Mouse (Mus musculus) CH12.LX (cell line): ENCODE results near the gene Tmem140. TPM values are rescaled to one million over a fixed set of nuclear protein-coding genes. Genes with fewer than 3 reads are reported as not detected.

Source experiments
- DNase-seq: peaks from one replicate; pipeline ENCODE4 v3.0.0-alpha.2; 2013; ENCODE audit errors: extremely low read depth
- H3K27ac ChIP-seq: 2 replicates; pipeline ENCODE4 v1.5.1; 2012; ENCODE audit warnings: low read depth, mild to moderate bottlenecking, control low read depth, moderate library complexity; ENCODE audit not compliant: insufficient read depth
- H3K27me3 ChIP-seq: replicated peaks from 2 replicates; pipeline ENCODE3; 2012; ENCODE audit warnings: inconsistent platforms
- H3K36me3 ChIP-seq, 2 experiments: replicated peaks in 1 of 2; 2 replicates each; pipeline versions ENCODE3 to v1.6.1; 2012; ENCODE audit warnings: inconsistent platforms in 1 of 2, low read length in 1 of 2, mild to moderate bottlenecking in 1 of 2, mixed read lengths in 1 of 2, moderate library complexity in 1 of 2; ENCODE audit not compliant: control insufficient read depth in 1 of 2, insufficient read depth in 1 of 2
- H3K4me1 ChIP-seq, 2 experiments: 2 replicates each; pipeline ENCODE4 v1.6.1; 2012; ENCODE audit warnings: inconsistent platforms in 1 of 2, moderate library complexity in 1 of 2; ENCODE audit not compliant: insufficient read depth in 2 of 2, control insufficient read depth in 1 of 2
- H3K4me2 ChIP-seq: 2 replicates; pipeline ENCODE4 v1.6.1; 2012; ENCODE audit warnings: low read depth, mild to moderate bottlenecking, control low read depth; ENCODE audit not compliant: poor library complexity, insufficient read depth, severe bottlenecking
- H3K4me3 ChIP-seq, 3 experiments: fragments of 150-350 bp in 1 of 3; sonication (generic) in 1 of 3; replicated peaks in 1 of 3; 2 replicates each; pipeline versions ENCODE3 to v1.5.1; 2011 to 2012; ENCODE audit warnings: low read depth in 2 of 3, low read length in 2 of 3, mild to moderate bottlenecking in 2 of 3, moderate library complexity in 2 of 3, control low read depth in 1 of 3, improper control_type of control experiment in 1 of 3, inconsistent platforms in 1 of 3, mixed read lengths in 1 of 3; ENCODE audit not compliant: poor library complexity in 1 of 3
- H3K79me2 ChIP-seq: replicated peaks from 2 replicates; pipeline ENCODE4 v1.6.1; 2012; ENCODE audit warnings: mild to moderate bottlenecking, moderate library complexity; ENCODE audit not compliant: control insufficient read depth, poor library complexity, insufficient read depth, severe bottlenecking; ENCODE audit errors: extremely low read depth
- H3K9ac ChIP-seq: 2 replicates; pipeline ENCODE4 v1.6.1; 2012; ENCODE audit warnings: low read depth, mild to moderate bottlenecking, control low read depth, moderate library complexity; ENCODE audit not compliant: insufficient read depth
- H3K9me3 ChIP-seq: replicated peaks from 2 replicates; pipeline ENCODE3; 2012; ENCODE audit warnings: low read length, inconsistent platforms, mixed read lengths
- E2F4 ChIP-seq: IDR thresholded peaks from 2 replicates; pipeline ENCODE4 v1.6.1; 2011; ENCODE audit warnings: low read depth, low read length, improper control_type of control experiment; ENCODE audit not compliant: insufficient replicate concordance
- ELF1 ChIP-seq: IDR thresholded peaks from 2 replicates; pipeline ENCODE4 v1.6.1; 2014; ENCODE audit warnings: low read depth, mild to moderate bottlenecking, inconsistent platforms, low read length, improper control_type of control experiment
- ETS1 ChIP-seq: conservative IDR thresholded peaks from 2 replicates; pipeline ENCODE4 v1.6.1; 2012; ENCODE audit warnings: low read depth, mild to moderate bottlenecking, inconsistent platforms, low read length, improper control_type of control experiment, moderate library complexity
- GABPA ChIP-seq: IDR thresholded peaks from 2 replicates; pipeline ENCODE4 v1.6.1; 2012; ENCODE audit warnings: low read depth, low read length, improper control_type of control experiment, inconsistent platforms; ENCODE audit not compliant: insufficient replicate concordance
- HCFC1 ChIP-seq: IDR thresholded peaks from 2 replicates; pipeline ENCODE4 v1.6.1; 2012; ENCODE audit warnings: low read depth, mild to moderate bottlenecking, inconsistent platforms, low read length, improper control_type of control experiment
- IRF4 ChIP-seq: IDR thresholded peaks from 2 replicates; pipeline ENCODE4 v1.6.1; 2014; ENCODE audit warnings: low read depth, mild to moderate bottlenecking, inconsistent platforms, low read length, improper control_type of control experiment
- JUND ChIP-seq: conservative IDR thresholded peaks from 2 replicates; pipeline ENCODE4 v1.6.1; 2011; ENCODE audit warnings: low read depth, low read length, improper control_type of control experiment
- MAZ ChIP-seq: IDR thresholded peaks from 2 replicates; pipeline ENCODE4 v1.6.1; 2012; ENCODE audit warnings: low read depth, mild to moderate bottlenecking, inconsistent platforms, low read length, improper control_type of control experiment, moderate library complexity
- MXI1 ChIP-seq: IDR thresholded peaks from 2 replicates; pipeline ENCODE4 v1.6.1; 2011; ENCODE audit warnings: mild to moderate bottlenecking, low read depth, low read length, improper control_type of control experiment
- PAX5 ChIP-seq: IDR thresholded peaks from 2 replicates; pipeline ENCODE4 v1.6.1; 2012; ENCODE audit warnings: low read length, inconsistent platforms, mixed read lengths
- POLR2A ChIP-seq: IDR thresholded peaks from 2 replicates; pipeline ENCODE4 v1.6.1; 2011; ENCODE audit warnings: low read depth, mild to moderate bottlenecking, improper control_type of control experiment, low read length
- SMC3 ChIP-seq: IDR thresholded peaks from 2 replicates; pipeline ENCODE4 v1.6.1; 2011; ENCODE audit warnings: low read depth, low read length, improper control_type of control experiment
- TCF12 ChIP-seq: IDR thresholded peaks from 2 replicates; pipeline ENCODE4 v1.6.1; 2014; ENCODE audit warnings: low read depth, mild to moderate bottlenecking, inconsistent platforms, low read length, improper control_type of control experiment
- UBTF ChIP-seq: IDR thresholded peaks from 2 replicates; pipeline ENCODE4 v1.6.1; 2012; ENCODE audit warnings: low read depth, mild to moderate bottlenecking, inconsistent platforms, low read length, improper control_type of control experiment, moderate library complexity
- USF2 ChIP-seq: conservative IDR thresholded peaks from 2 replicates; pipeline ENCODE4 v1.6.1; 2011; ENCODE audit warnings: low read depth, low read length, improper control_type of control experiment
- ZKSCAN1 ChIP-seq: IDR thresholded peaks from 2 replicates; pipeline ENCODE4 v1.6.1; 2012; ENCODE audit warnings: low read depth, inconsistent platforms, low read length, improper control_type of control experiment, borderline replicate concordance
- ZMIZ1 ChIP-seq: IDR thresholded peaks from 2 replicates; pipeline ENCODE4 v1.6.1; 2012; ENCODE audit warnings: low read depth, mild to moderate bottlenecking, inconsistent platforms, low read length, improper control_type of control experiment
- ZNF384 ChIP-seq: IDR thresholded peaks from 2 replicates; pipeline ENCODE4 v1.6.1; 2012; ENCODE audit warnings: low read depth, low read length, improper control_type of control experiment, inconsistent platforms
- dilution Hi-C: fragments of 300-500 bp; cut with MboI; formaldehyde crosslinking; loops from 2 replicates; pipeline ENCODE4 v1.14.3; 2020; ENCODE audit warnings: low sequenced_read_pairs; ENCODE audit not compliant: extremely low pct_unique_long_range_greater_than_20kb, extremely low pct_ligation_motif_present
- in situ Hi-C: fragments of 300-500 bp; cut with MboI; formaldehyde crosslinking; loops from 3 replicates; pipeline ENCODE4 v1.14.3; 2019; ENCODE audit warnings: low sequenced_read_pairs, low pct_ligation_motif_present, low pct_unique_long_range_greater_than_20kb, mixed read lengths
- polyA plus RNA-seq: library from polyadenylated mRNA; unstranded; fragments of >175 nt; gene quantifications from 2 replicates; pipeline ENCODE4 v1.2.1, GENCODE M21; 2012; ENCODE audit warnings: low read depth; ENCODE audit not compliant: insufficient read length
- total RNA-seq, 2 experiments: library from RNA; depleted of rRNA; stranded (reverse); fragments of 300-350 nt in 1 of 2; fragments of >200 nt in 1 of 2; gene quantifications; 2 replicates each; pipeline ENCODE4 v1.2.3; 2012 to 2014

Gene Tmem140
- total and polyA plus RNA-seq, 3 experiments, result 1.2 to 3.6 (median 2.8) TPM

GRCm38 (mm10) chr6:34872871-34873270 is 9.9 kb downstream of the Tmem140 start:
- in situ Hi-C loops, result no loop called here
- Histone ChIP-seq H3K27ac (no peak overlapping the region), H3K4me1 (peaks cover 22 to 68% of the 10 kb centered on the region in 2 experiments), H3K4me3 (no peak overlapping the region), H3K36me3 (peaks cover 27 to 59% of the 10 kb centered on the region in 2 experiments), H3K79me2 (no peaks in the 10 kb centered on the region; the same call in 1 of the 2 replicates), H3K27me3 (no peaks in the 10 kb centered on the region), H3K9ac (no peak overlapping the region), H3K4me2 (no peak overlapping the region), H3K9me3 (no peaks in the 10 kb centered on the region)
- dilution Hi-C loops, result no loop called here
- DNase-seq, result no peak
- TF ChIP-seq GABPA, result no peak
- TF ChIP-seq SMC3, result no peak
- TF ChIP-seq ZMIZ1, result no peak
- no peak for TF ChIP-seq E2F4
- TF ChIP-seq MXI1, result no peak
- TF ChIP-seq ELF1, result no peak

- Histone ChIP-seq H3K4me2 (no peak overlapping the region), H3K27me3 (no peaks in the 10 kb centered on the region), H3K36me3 (peaks cover 26 to 59% of the 10 kb centered on the region in 2 experiments), H3K9me3 (no peaks in the 10 kb centered on the region), H3K9ac (no peak overlapping the region), H3K79me2 (no peaks in the 10 kb centered on the region; the same call in 1 of the 2 replicates), H3K4me3 (no peak overlapping the region), H3K4me1 (peaks cover 17 to 66% of the 10 kb centered on the region in 2 experiments)
- DNase-seq, result no peak
- in situ Hi-C loops (no loop called here), dilution Hi-C loops (no loop called here)
- TF ChIP-seq UBTF, result no peak
- TF ChIP-seq POLR2A, result no peak
- TF ChIP-seq GABPA, result no peak
- no peak for TF ChIP-seq ETS1
- no peak for TF ChIP-seq USF2
- TF ChIP-seq, all 38 proteins: peak for 0
- H3K27ac ChIP-seq, result no peak overlapping the region
Measured at GRCm38 (mm10) chr6:34874101-34874921, 11.4 kb downstream of the Tmem140 start.

GRCm38 (mm10) chr6:34875268-34875761 is 12.4 kb downstream of the Tmem140 start:
- DNase-seq, result no peak
- Histone ChIP-seq H3K4me2 (no peak overlapping the region), H3K27ac (no peak overlapping the region), H3K27me3 (no peaks in the 10 kb centered on the region), H3K9ac (no peak overlapping the region), H3K4me3 (no peak overlapping the region), H3K9me3 (no peaks in the 10 kb centered on the region), H3K36me3 (peaks cover 28 to 64% of the 10 kb centered on the region in 2 experiments), H3K4me1 (peaks cover 10 to 56% of the 10 kb centered on the region in 2 experiments; a peak in 3 of 4 replicates), H3K79me2 (no peaks in the 10 kb centered on the region; the same call in 1 of the 2 replicates)
- in situ Hi-C loops (no loop called here), dilution Hi-C loops (no loop called here)
- TF ChIP-seq E2F4, result no peak
- no peak for TF ChIP-seq IRF4
- no peak for TF ChIP-seq ZNF384
- TF ChIP-seq PAX5, result no peak
- no peak for TF ChIP-seq HCFC1
- no peak for TF ChIP-seq ZKSCAN1
- TF ChIP-seq POLR2A, result no peak
- TF ChIP-seq JUND, result no peak
- TF ChIP-seq MAZ, result no peak
- TF ChIP-seq TCF12, result no peak
